Mouse (Mus musculus) forebrain, embryonic 15.5 days (tissue): ENCODE data around the gene Eps8l3. TPM values are rescaled to one million over a fixed set of nuclear protein-coding genes. Genes with fewer than 3 reads are reported as not detected.

Experiments used
- ATAC-seq: fragments of 200-750 bp; cut with Nextera tagmentation; replicated peaks from 2 replicates; pipeline ENCODE4 v1.8.0; 2017; ENCODE audit warnings: mild to moderate bottlenecking, moderate TSS enrichment, moderate library complexity
- H3K27ac ChIP-seq: fragments of 300-500 bp; sonication (generic); replicated peaks from 2 replicates; pipeline ENCODE4 v1.5.1; 2015; ENCODE audit warnings: mild to moderate bottlenecking, inconsistent platforms
- H3K27me3 ChIP-seq: fragments of 300-500 bp; sonication (generic); 2 replicates; pipeline ENCODE4 v1.6.1; 2015; ENCODE audit warnings: inconsistent platforms
- H3K36me3 ChIP-seq: fragments of 300-500 bp; sonication (generic); 2 replicates; pipeline ENCODE4 v1.6.1; 2015; ENCODE audit warnings: mild to moderate bottlenecking, inconsistent platforms
- H3K4me1 ChIP-seq: fragments of 300-500 bp; sonication (generic); 2 replicates; pipeline ENCODE4 v1.6.1; 2015; ENCODE audit warnings: inconsistent platforms
- H3K4me2 ChIP-seq: fragments of 300-500 bp; sonication (generic); replicated peaks from 2 replicates; pipeline ENCODE4 v1.6.1; 2015; ENCODE audit warnings: mild to moderate bottlenecking, inconsistent platforms
- H3K4me3 ChIP-seq: fragments of 300-500 bp; sonication (generic); 2 replicates; pipeline ENCODE4 v1.5.1; 2015; ENCODE audit warnings: mild to moderate bottlenecking, inconsistent platforms
- H3K9ac ChIP-seq: fragments of 300-500 bp; sonication (generic); replicated peaks from 2 replicates; pipeline ENCODE4 v1.6.1; 2015; ENCODE audit warnings: mild to moderate bottlenecking, inconsistent platforms
- H3K9me3 ChIP-seq: fragments of 300-500 bp; sonication (generic); 2 replicates; pipeline ENCODE4 v1.6.1; 2016; ENCODE audit warnings: inconsistent platforms
- WGBS: fragments of 180-500 bp; shearing (Covaris S2); methylation state at CpG from one replicate; pipeline ENCODE4 v1.1.7; 2015; ENCODE audit warnings: mixed read lengths; 5-methylcytosine and 5-hydroxymethylcytosine counted together
- polyA plus RNA-seq: library from polyadenylated mRNA; unstranded; fragments of >200 nt; fragmentation: Nextera tagmentation; extraction: Ambion mirVana; gene quantifications from 2 replicates; pipeline ENCODE4 v1.2.1, GENCODE M21; 2015

The Eps8l3 gene
- polyA plus RNA-seq, result not detected in 2 replicates

DNA sequence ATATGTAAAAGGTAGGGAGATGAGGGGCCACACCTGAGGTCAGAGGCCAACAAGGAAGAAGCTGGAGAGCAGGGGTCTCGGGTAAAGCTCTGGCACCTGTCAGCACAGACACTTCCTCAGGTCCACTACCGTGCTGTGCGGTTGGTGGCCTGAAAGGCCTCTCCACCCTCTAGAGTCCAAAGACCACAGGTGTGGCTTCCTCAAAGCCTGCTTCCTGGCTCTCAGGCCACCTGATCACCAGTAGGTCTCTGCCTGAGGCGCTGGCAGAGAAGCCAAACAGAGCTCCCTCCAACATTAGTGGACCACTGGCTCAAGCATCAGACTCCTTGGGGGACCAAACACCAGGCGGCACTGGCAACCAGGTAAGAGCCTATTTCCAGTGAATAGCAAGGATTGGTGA lies at the start of gene Eps8l3:
Gene Eps8l3, plus strand, starts transcription at position 225 of the 400 bp plus-strand sequence.
- Histone ChIP-seq H3K9me3 (no peaks in the 10 kb centered on the region), H3K4me3 (no peak within 1 kb of the TSS), H3K4me2 (no peak within 1 kb of the TSS), H3K9ac (no peak within 1 kb of the TSS), H3K27ac (no peak within 1 kb of the TSS), H3K36me3 (no peaks in the 10 kb centered on the region), H3K27me3 (no peaks in the 10 kb centered on the region), H3K4me1 (no peaks in the 10 kb centered on the region)
- 88% methylated on average over 5 of the region's 5 CpGs for WGBS
- ATAC-seq, result no peak

DNA sequence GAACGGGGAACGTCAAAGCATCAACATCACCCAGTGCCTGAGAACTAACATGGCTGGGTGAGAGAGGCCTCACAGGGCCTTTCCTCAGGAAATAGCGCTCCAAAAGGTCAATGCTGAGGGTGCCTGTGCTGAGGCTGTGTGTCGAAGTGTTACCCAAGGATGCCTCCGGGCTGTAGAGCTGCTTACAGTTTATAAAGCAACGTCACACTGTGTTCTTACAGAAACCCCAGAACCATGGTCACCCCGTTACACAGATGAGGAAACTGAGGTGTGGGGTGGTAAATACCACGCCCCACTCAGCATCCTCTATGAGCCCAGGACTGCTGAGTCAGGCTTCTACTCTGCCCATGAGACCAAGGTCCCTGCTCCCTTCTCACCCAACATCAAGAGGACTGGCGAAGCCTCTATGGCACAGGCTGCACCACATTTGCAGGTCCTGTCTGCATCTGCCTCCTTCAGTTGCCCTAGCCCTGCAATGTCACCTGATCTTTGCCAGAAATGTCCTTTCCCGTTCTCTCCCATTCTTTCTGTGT lies 49.1 kb upstream of the Eps8l3 start:
- no peak overlapping the region for H3K4me2 ChIP-seq

GRCm38 (mm10) chr3:107828518-107828917 lies 48.5 kb upstream of the Eps8l3 start:
- H3K9ac ChIP-seq, result no peak overlapping the region
- no peak overlapping the region for H3K4me3 ChIP-seq
- no peak overlapping the region for H3K4me2 ChIP-seq
- no peaks in the 10 kb centered on the region for H3K9me3 ChIP-seq
- no peaks in the 10 kb centered on the region for H3K36me3 ChIP-seq
- ATAC-seq, result no peak
- H3K4me1 ChIP-seq, result peaks cover 14% of the 10 kb centered on the region; the same call in 1 of the 2 replicates
- H3K27ac ChIP-seq, result no peak overlapping the region
- H3K27me3 ChIP-seq, result no peaks in the 10 kb centered on the region
- 78% methylated on average over 5 of the region's 5 CpGs for WGBS

More for the DNA sequence above, 49.1 kb upstream of the Eps8l3 start:
- Histone ChIP-seq H3K27me3 (no peaks in the 10 kb centered on the region), H3K36me3 (no peaks in the 10 kb centered on the region), H3K4me3 (no peak overlapping the region), H3K9me3 (no peaks in the 10 kb centered on the region), H3K4me1 (peaks cover 9% of the 10 kb centered on the region; the same call in 1 of the 2 replicates), H3K27ac (no peak overlapping the region), H3K9ac (no peak overlapping the region)
- WGBS, result 90% methylated on average over 10 of the region's 10 CpGs
- no peak for ATAC-seq

DNA sequence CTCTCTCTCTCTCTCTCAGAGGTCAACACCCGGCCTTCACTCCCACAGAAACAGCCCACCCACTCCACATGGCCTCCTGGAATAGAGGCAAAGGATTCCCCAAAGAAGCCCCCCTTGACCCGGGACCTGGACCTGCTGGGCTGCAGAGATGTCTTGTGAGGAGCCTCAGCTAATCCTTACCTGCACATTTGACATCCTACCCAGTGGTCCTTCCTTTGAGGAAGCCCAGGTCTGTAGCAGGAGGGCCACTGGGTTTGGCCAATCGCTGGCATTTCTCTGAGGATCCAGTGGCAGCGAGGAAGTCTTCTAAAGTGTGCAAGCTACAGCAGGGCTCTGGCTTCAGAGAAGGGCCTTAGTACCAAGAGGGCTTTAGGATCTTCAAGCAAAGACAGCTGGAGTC lies 48.0 kb upstream of the Eps8l3 start:
- H3K36me3 ChIP-seq, result no peaks in the 10 kb centered on the region
- H3K27me3 ChIP-seq, result no peaks in the 10 kb centered on the region
- WGBS, result 89% methylated on average over 4 of the region's 4 CpGs
- peaks cover 18% of the 10 kb centered on the region for H3K4me1 ChIP-seq
- H3K4me3 ChIP-seq, result no peak overlapping the region
- no peak overlapping the region for H3K4me2 ChIP-seq
- no peak overlapping the region for H3K27ac ChIP-seq
- H3K9me3 ChIP-seq, result no peaks in the 10 kb centered on the region
- H3K9ac ChIP-seq, result no peak overlapping the region
- ATAC-seq, result no peak

- H3K36me3 ChIP-seq, result no peaks in the 10 kb centered on the region
- no peaks in the 10 kb centered on the region for H3K9me3 ChIP-seq
- no peak overlapping the region for H3K9ac ChIP-seq
- no peak overlapping the region for H3K4me2 ChIP-seq
- peaks cover 24% of the 10 kb centered on the region for H3K4me1 ChIP-seq
- no peak overlapping the region for H3K27ac ChIP-seq
- ATAC-seq, result no peak
- no peaks in the 10 kb centered on the region for H3K27me3 ChIP-seq
- WGBS, result 78% methylated on average over 14 of the region's 14 CpGs
- no peak overlapping the region for H3K4me3 ChIP-seq
Observed at GRCm38 (mm10) chr3:107829625-107830024, 47.4 kb upstream of the Eps8l3 start.

- no peak overlapping the region for H3K9ac ChIP-seq
- H3K27me3 ChIP-seq, result no peaks in the 10 kb centered on the region
- H3K27ac ChIP-seq, result no peak overlapping the region
- WGBS, result 62% methylated on average over 10 of the region's 10 CpGs
- no peak overlapping the region for H3K4me3 ChIP-seq
- no peak for ATAC-seq
- no peak overlapping the region for H3K4me2 ChIP-seq
- H3K36me3 ChIP-seq, result no peaks in the 10 kb centered on the region
- H3K9me3 ChIP-seq, result no peaks in the 10 kb centered on the region
- peaks cover 26% of the 10 kb centered on the region for H3K4me1 ChIP-seq
Observed at GRCm38 (mm10) chr3:107831875-107832554, 45.0 kb upstream of the Eps8l3 start.

GRCm38 (mm10) chr3:107832645-107833044 lies 44.4 kb upstream of the Eps8l3 start:
- Histone ChIP-seq H3K4me2 (no peak overlapping the region), H3K27me3 (no peaks in the 10 kb centered on the region), H3K36me3 (no peaks in the 10 kb centered on the region), H3K27ac (no peak overlapping the region), H3K4me1 (peaks cover 26% of the 10 kb centered on the region), H3K9me3 (no peaks in the 10 kb centered on the region), H3K4me3 (no peak overlapping the region), H3K9ac (no peak overlapping the region)
- ATAC-seq, result no peak
- 47% methylated on average over 6 of the region's 6 CpGs for WGBS

GRCm38 (mm10) chr3:107833370-107833769 lies 43.7 kb upstream of the Eps8l3 start:
- Histone ChIP-seq H3K4me1 (peaks cover 26% of the 10 kb centered on the region), H3K4me2 (no peak overlapping the region), H3K27me3 (no peaks in the 10 kb centered on the region), H3K9me3 (no peaks in the 10 kb centered on the region), H3K4me3 (no peak overlapping the region), H3K9ac (no peak overlapping the region), H3K27ac (0 out of 2 replicates have a peak overlapping the region, but pooled peaks have one; percentile 39), H3K36me3 (no peaks in the 10 kb centered on the region)
- ATAC-seq, result peak; percentile 30; the same call in 1 of the 2 replicates
- WGBS, result 75% methylated on average over 1 of the region's 1 CpGs

- no peak overlapping the region for H3K4me3 ChIP-seq
- H3K36me3 ChIP-seq, result no peaks in the 10 kb centered on the region
- 5% methylated on average over 4 of the region's 4 CpGs for WGBS
- H3K4me2 ChIP-seq, result no peak overlapping the region
- no peaks in the 10 kb centered on the region for H3K9me3 ChIP-seq
- H3K4me1 ChIP-seq, result peaks cover 26% of the 10 kb centered on the region
- peak overlapping the region; percentile 39 for H3K27ac ChIP-seq
- H3K27me3 ChIP-seq, result no peaks in the 10 kb centered on the region
- peak; percentile 93 for ATAC-seq
- H3K9ac ChIP-seq, result no peak overlapping the region
Observed at GRCm38 (mm10) chr3:107833872-107834341, 43.1 kb upstream of the Eps8l3 start.

DNA sequence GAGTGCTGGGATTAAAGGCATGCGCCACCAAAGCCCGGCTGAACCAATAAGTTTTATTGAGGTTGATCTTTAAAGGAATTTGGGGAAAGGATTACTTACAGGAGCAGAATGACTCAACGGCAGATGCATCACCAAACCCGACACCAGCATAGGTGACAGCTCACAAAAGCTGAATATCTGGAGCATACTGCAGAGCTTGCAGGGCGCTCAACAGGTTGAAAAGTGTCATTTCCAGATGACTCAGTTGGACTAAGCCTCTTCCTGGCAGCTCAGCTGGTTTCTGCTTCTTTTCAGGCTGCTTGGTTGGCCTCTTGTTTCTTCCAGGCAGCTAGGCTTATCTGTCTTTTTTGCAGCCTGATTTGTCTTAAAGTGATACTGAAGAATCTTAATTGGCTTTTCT lies 41.7 kb upstream of the Eps8l3 start:
- H3K27me3 ChIP-seq, result no peaks in the 10 kb centered on the region
- WGBS, result 96% methylated on average over 5 of the region's 5 CpGs
- no peaks in the 10 kb centered on the region for H3K9me3 ChIP-seq
- H3K4me1 ChIP-seq, result peaks cover 26% of the 10 kb centered on the region
- H3K4me2 ChIP-seq, result no peak overlapping the region
- no peak overlapping the region for H3K27ac ChIP-seq
- ATAC-seq, result no peak
- no peak overlapping the region for H3K9ac ChIP-seq
- no peak overlapping the region for H3K4me3 ChIP-seq
- H3K36me3 ChIP-seq, result no peaks in the 10 kb centered on the region

DNA sequence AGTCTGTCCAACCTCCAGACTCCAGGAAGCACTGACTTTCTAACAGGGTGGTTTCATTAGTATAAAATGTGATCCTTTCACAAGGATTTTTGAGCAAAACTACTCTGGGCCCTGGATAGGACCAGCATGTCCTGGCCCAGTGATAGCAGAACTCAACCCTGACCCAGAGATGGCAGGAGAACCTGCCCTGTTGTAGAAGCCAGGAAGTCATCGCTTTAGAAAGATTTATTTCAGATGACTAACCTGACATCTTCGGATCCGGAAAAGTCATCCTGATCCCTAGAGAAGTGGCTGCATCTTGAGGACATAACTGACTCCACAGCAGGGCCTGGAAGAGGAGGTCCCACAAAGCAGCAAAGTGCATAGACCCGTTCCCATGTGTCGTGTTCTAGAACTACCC lies 37.2 kb upstream of the Eps8l3 start:
- no peak for ATAC-seq
- H3K9me3 ChIP-seq, result no peaks in the 10 kb centered on the region
- H3K4me3 ChIP-seq, result no peak overlapping the region
- 93% methylated on average over 5 of the region's 5 CpGs for WGBS
- no peak overlapping the region for H3K27ac ChIP-seq
- H3K27me3 ChIP-seq, result no peaks in the 10 kb centered on the region
- H3K4me1 ChIP-seq, result peaks cover 14% of the 10 kb centered on the region
- H3K4me2 ChIP-seq, result no peak overlapping the region
- no peak overlapping the region for H3K9ac ChIP-seq
- no peaks in the 10 kb centered on the region for H3K36me3 ChIP-seq

DNA sequence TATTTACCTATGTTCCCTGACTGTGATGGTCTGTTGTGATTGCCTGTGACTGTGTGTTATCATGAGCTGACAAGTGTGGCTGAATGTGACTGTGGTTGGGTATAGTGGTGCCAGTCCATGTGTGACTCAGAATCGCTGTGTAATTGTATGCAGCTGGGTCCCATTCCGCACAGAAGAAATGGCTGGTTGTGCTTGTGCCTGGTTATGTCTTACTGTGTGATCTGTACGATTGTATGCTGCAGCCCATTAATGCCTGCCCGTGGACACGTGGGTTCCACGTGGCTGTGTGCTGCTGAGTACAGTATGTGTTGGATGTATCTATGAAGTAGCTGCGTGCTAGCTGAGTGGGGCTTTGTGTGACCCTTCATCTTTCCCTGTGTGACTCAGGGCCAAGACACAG lies 36.2 kb upstream of the Eps8l3 start:
- H3K27ac ChIP-seq, result no peak overlapping the region
- H3K9ac ChIP-seq, result no peak overlapping the region
- no peak overlapping the region for H3K4me3 ChIP-seq
- H3K36me3 ChIP-seq, result no peaks in the 10 kb centered on the region
- no peak overlapping the region for H3K4me2 ChIP-seq
- 82% methylated on average over 7 of the region's 7 CpGs for WGBS
- H3K9me3 ChIP-seq, result no peaks in the 10 kb centered on the region
- ATAC-seq, result no peak
- peaks cover 14% of the 10 kb centered on the region for H3K4me1 ChIP-seq
- no peaks in the 10 kb centered on the region for H3K27me3 ChIP-seq
